Mouse (Mus musculus) G1E (cell line): ENCODE measurements around the gene Gstt3.

Experiments used
- CTCF ChIP-seq: IDR thresholded peaks from 2 replicates; pipeline ENCODE4 v1.5.1; 2012; ENCODE audit warnings: low read depth, low read length, inconsistent platforms, mixed read lengths
- GATA1 ChIP-seq: IDR thresholded peaks from 2 replicates; pipeline ENCODE4 v1.6.1; 2012; ENCODE audit warnings: borderline replicate concordance, low read length, inconsistent platforms, mixed read lengths

- TF ChIP-seq CTCF: no peak
- TF ChIP-seq GATA1: no peak
These were observed 6.6 kb downstream of the Gstt3 start for GRCm38 (mm10) chr10:75774587-75774986.
